Mouse (Mus musculus) forebrain, postnatal 0 days (tissue): ENCODE results near the gene Wdr73. TPM values are rescaled to one million over a fixed set of nuclear protein-coding genes. Genes with fewer than 3 reads are reported as not detected.
A peak's percentile ranks its signal among the peaks of the same experiment; 100 is the strongest.

Experiments used
- ATAC-seq: fragments of 200-750 bp; cut with Nextera tagmentation; 2 replicates; pipeline ENCODE4 v1.8.0; 2017; ENCODE audit warnings: mild to moderate bottlenecking, moderate library complexity
- DNase-seq: peaks from one replicate; pipeline ENCODE4 v3.0.0-alpha.2; 2015
- H3K27ac ChIP-seq: fragments of 300-500 bp; sonication (generic); 2 replicates; pipeline ENCODE4 v1.5.1; 2014; ENCODE audit warnings: low read depth, mild to moderate bottlenecking, antibody characterized with exemption, low read length, moderate library complexity, mixed read lengths
- H3K27me3 ChIP-seq: fragments of 300-500 bp; sonication (generic); 2 replicates; pipeline ENCODE4 v1.6.1; 2014; ENCODE audit warnings: mild to moderate bottlenecking, low read length, mixed read lengths; ENCODE audit not compliant: insufficient read depth
- H3K36me3 ChIP-seq: fragments of 300-500 bp; sonication (generic); 2 replicates; pipeline ENCODE4 v1.6.1; 2014; ENCODE audit warnings: mild to moderate bottlenecking, moderate library complexity; ENCODE audit not compliant: insufficient read depth
- H3K4me1 ChIP-seq: fragments of 300-500 bp; sonication (generic); 2 replicates; pipeline ENCODE4 v1.6.1; 2014; ENCODE audit warnings: antibody characterized with exemption; ENCODE audit not compliant: insufficient read depth
- H3K4me2 ChIP-seq: fragments of 300-500 bp; sonication (generic); 2 replicates; pipeline ENCODE4 v1.6.1; 2014; ENCODE audit warnings: low read depth, mild to moderate bottlenecking, moderate library complexity
- H3K4me3 ChIP-seq: fragments of 300-500 bp; sonication (generic); 2 replicates; pipeline ENCODE4 v1.5.1; 2014; ENCODE audit warnings: low read depth, low read length, mixed read lengths
- H3K9ac ChIP-seq: fragments of 300-500 bp; sonication (generic); 2 replicates; pipeline ENCODE4 v1.6.1; 2014; ENCODE audit warnings: mild to moderate bottlenecking
- H3K9me3 ChIP-seq: fragments of 300-500 bp; sonication (generic); 2 replicates; pipeline ENCODE4 v1.6.1; 2016; ENCODE audit warnings: low read length
- CTCF ChIP-seq: sonication (generic); IDR thresholded peaks from 2 replicates; pipeline ENCODE4 v1.5.1; 2016; ENCODE audit warnings: antibody characterized with exemption, control low read depth, low read depth
- WGBS: fragments of 180-500 bp; shearing (Covaris S2); extraction: QIAGEN DNeasy Blood & Tissue Kit; methylation state at CpG from one replicate; pipeline ENCODE4 v1.1.7; 2014; 5-methylcytosine and 5-hydroxymethylcytosine counted together
- polyA plus RNA-seq: library from polyadenylated mRNA; unstranded; fragments of >200 nt; fragmentation: Nextera tagmentation; extraction: Ambion mirVana; gene quantifications from 2 replicates; pipeline ENCODE4 v1.2.1, GENCODE M21; 2015
- total RNA-seq: library from RNA; depleted of rRNA; stranded (reverse); fragments of >200 nt; gene quantifications from 2 replicates; pipeline ENCODE4 v1.2.3, GENCODE M21; 2014

Wdr73 gene
- total and polyA plus RNA-seq, 2 experiments from 2014 or later = 41.2 to 54.0 TPM

GRCm38 (mm10) chr7:80882830-80883505, 18.1 kb downstream of the Wdr73 start:
- Histone ChIP-seq H3K4me3 (peak overlapping the region; percentile 23), H3K4me2 (peak overlapping the region; percentile 51), H3K36me3 (0 out of 2 replicates have a peak, but pooled peaks cover 2% of the 10 kb centered on the region), H3K9ac (no peak overlapping the region), H3K27me3 (no peaks in the 10 kb centered on the region), H3K9me3 (no peaks in the 10 kb centered on the region), H3K4me1 (no peaks in the 10 kb centered on the region), H3K27ac (no peak overlapping the region)
- ATAC-seq (peak; percentile 98), DNase-seq (peak; percentile 90)
- TF ChIP-seq CTCF = peak; percentile 75
- WGBS = 23% methylated on average over 14 of the region's 14 CpGs

GRCm38 (mm10) chr7:80875727-80876126, 25.3 kb downstream of the Wdr73 start:
- peaks cover 54% of the 10 kb centered on the region for H3K36me3 ChIP-seq
- peak; percentile 24 for DNase-seq

GRCm38 (mm10) chr7:80873631-80874030, 27.4 kb downstream of the Wdr73 start:
- H3K27me3 ChIP-seq = no peaks in the 10 kb centered on the region
- no peak overlapping the region for H3K4me2 ChIP-seq
- TF ChIP-seq CTCF = no peak
- no peak overlapping the region for H3K27ac ChIP-seq
- no peak overlapping the region for H3K4me3 ChIP-seq
- H3K9me3 ChIP-seq = no peaks in the 10 kb centered on the region
- ATAC-seq (no peak), DNase-seq (no peak)
- no peak overlapping the region for H3K9ac ChIP-seq
- no peaks in the 10 kb centered on the region for H3K4me1 ChIP-seq
- H3K36me3 ChIP-seq = peaks cover 69% of the 10 kb centered on the region
- 97% methylated on average over 2 of the region's 2 CpGs for WGBS

More at GRCm38 (mm10) chr7:80875727-80876126, 25.3 kb downstream of the Wdr73 start:
- no peak overlapping the region for H3K9ac ChIP-seq
- no peak overlapping the region for H3K4me3 ChIP-seq
- no peaks in the 10 kb centered on the region for H3K27me3 ChIP-seq
- H3K27ac ChIP-seq = no peak overlapping the region
- no peak overlapping the region for H3K4me2 ChIP-seq
- H3K9me3 ChIP-seq = no peaks in the 10 kb centered on the region
- 0 out of 2 replicates have a peak, but pooled peaks have one; percentile 25 for TF ChIP-seq CTCF
- 33% methylated on average over 37 of the region's 37 CpGs for WGBS
- peak; percentile 23; the same call in 1 of the 2 replicates for ATAC-seq
- H3K4me1 ChIP-seq = no peaks in the 10 kb centered on the region

DNA sequence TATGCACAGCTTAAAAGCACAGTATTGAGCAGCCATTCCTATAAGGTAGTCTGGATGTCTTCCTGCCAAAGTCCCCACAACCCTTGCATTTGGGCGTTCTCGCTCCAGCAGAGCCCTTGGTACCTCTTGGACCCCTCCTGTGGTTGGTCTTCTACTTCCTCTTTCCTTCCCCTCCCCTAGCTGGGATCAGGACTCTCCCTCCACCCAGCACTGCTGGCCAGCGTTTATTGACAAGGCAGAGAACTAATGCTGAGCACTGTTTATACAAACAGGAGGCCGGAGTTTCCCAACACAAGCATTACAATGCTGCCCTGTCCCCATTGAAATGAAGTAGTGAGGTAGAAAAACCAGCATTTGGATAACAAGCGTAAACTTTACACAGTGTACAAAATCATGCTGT, 28.0 kb downstream of the Wdr73 start:
- Histone ChIP-seq H3K36me3 (peaks cover 74% of the 10 kb centered on the region), H3K27ac (no peak overlapping the region), H3K4me2 (no peak overlapping the region), H3K4me3 (no peak overlapping the region), H3K9ac (no peak overlapping the region), H3K27me3 (no peaks in the 10 kb centered on the region), H3K4me1 (no peaks in the 10 kb centered on the region), H3K9me3 (no peaks in the 10 kb centered on the region)
- ATAC-seq (no peak), DNase-seq (no peak)
- no peak for TF ChIP-seq CTCF
- WGBS = 72% methylated on average over 5 of the region's 5 CpGs

GRCm38 (mm10) chr7:80868686-80869085, 32.4 kb downstream of the Wdr73 start:
- no peak for DNase-seq

DNA sequence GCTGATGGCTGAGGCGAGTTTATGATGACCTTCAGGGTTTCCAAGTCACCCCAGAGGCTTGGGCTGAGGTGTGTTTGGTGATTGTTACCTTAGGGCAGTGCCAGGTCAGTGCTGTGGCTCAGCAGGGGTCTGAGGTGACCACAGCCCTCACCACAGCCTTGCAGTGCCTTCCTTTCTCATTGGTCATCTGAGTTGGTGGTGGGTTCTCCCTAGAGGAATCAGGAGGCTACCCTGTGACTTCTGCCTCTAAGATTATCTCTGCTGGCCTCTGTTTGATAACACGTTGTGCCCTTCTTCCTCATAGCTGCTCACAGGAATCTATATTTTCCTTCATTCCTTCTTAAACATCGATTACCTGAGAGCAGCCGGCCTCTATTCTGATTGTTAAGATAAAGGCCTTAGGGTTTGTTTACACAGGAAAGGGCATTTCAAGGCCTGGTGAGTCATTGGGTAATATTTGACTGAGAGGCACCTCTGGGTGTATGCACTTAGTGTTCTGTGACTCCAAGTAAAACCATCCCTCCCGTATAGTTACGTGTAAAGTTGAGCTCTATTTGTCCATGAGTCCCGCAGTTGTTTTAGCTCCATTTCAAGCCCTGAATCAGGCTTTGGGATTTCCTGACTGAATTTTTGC, 34.4 kb downstream of the Wdr73 start:
- H3K36me3 ChIP-seq = peaks cover 64% of the 10 kb centered on the region

More at GRCm38 (mm10) chr7:80868686-80869085, 32.4 kb downstream of the Wdr73 start:
- Histone ChIP-seq H3K4me3 (no peak overlapping the region), H3K9ac (no peak overlapping the region), H3K9me3 (no peaks in the 10 kb centered on the region), H3K4me1 (no peaks in the 10 kb centered on the region), H3K27me3 (no peaks in the 10 kb centered on the region), H3K4me2 (no peak overlapping the region), H3K36me3 (peaks cover 68% of the 10 kb centered on the region), H3K27ac (no peak overlapping the region)
- ATAC-seq = no peak
- no peak for TF ChIP-seq CTCF
- 95% methylated on average over 2 of the region's 2 CpGs for WGBS

DNA sequence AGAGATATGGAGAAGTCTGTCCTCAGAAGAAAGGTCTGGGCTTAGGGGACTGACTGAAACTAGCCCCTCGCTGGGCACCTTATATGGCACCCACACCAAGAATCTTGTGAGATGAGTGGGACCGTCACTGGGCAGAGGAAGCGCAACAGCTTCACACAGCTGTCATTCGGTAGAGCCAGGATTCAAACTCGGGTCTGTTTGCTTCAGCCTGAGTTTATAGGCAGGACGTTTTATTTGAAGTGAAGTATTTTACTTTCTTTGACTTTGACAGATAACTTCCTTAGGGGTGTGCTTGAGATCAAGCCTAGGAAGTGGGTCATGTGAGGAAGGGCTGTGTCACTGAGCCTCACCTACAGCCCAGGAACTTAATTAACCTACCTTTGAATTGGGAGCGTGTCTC, 35.5 kb downstream of the Wdr73 start:
- 94% methylated on average over 7 of the region's 7 CpGs for WGBS
- H3K27me3 ChIP-seq = no peaks in the 10 kb centered on the region
- no peak for ATAC-seq

More for the DNA sequence above, 34.4 kb downstream of the Wdr73 start:
- no peak overlapping the region for H3K27ac ChIP-seq
- WGBS = 84% methylated on average over 7 of the region's 7 CpGs
- H3K9me3 ChIP-seq = no peaks in the 10 kb centered on the region
- no peak overlapping the region for H3K9ac ChIP-seq
- H3K27me3 ChIP-seq = no peaks in the 10 kb centered on the region
- TF ChIP-seq CTCF = no peak
- peaks cover 17% of the 10 kb centered on the region for H3K4me1 ChIP-seq
- ATAC-seq (no peak), DNase-seq (no peak)
- no peak overlapping the region for H3K4me3 ChIP-seq
- H3K4me2 ChIP-seq = no peak overlapping the region

More for the DNA sequence above, 35.5 kb downstream of the Wdr73 start:
- H3K4me3 ChIP-seq = no peak overlapping the region
- H3K9me3 ChIP-seq = no peaks in the 10 kb centered on the region
- H3K4me2 ChIP-seq = no peak overlapping the region
- TF ChIP-seq CTCF = no peak
- H3K36me3 ChIP-seq = peaks cover 58% of the 10 kb centered on the region
- H3K4me1 ChIP-seq = peaks cover 19% of the 10 kb centered on the region
- no peak overlapping the region for H3K9ac ChIP-seq
- DNase-seq = no peak
- H3K27ac ChIP-seq = no peak overlapping the region
